Mouse (Mus musculus) lung, embryonic 15.5 days (tissue): ENCODE results near the gene Mylk. TPM values are rescaled to one million over a fixed set of nuclear protein-coding genes. Genes with fewer than 3 reads are reported as not detected.

Experiments
- ATAC-seq: fragments of 200-750 bp; cut with Nextera tagmentation; 2 replicates; pipeline ENCODE4 v1.8.0; 2017; ENCODE audit warnings: moderate number of reproducible peaks, borderline replicate concordance; ENCODE audit not compliant: low FRiP score, low TSS enrichment; ENCODE audit errors: extremely low read depth
- H3K27ac ChIP-seq: fragments of 300-500 bp; sonication (generic); 2 replicates; pipeline ENCODE4 v1.5.1; 2015; ENCODE audit warnings: moderate library complexity, mild to moderate bottlenecking, inconsistent platforms
- H3K27me3 ChIP-seq: fragments of 300-500 bp; sonication (generic); 2 replicates; pipeline ENCODE4 v1.6.1; 2015; ENCODE audit warnings: inconsistent platforms
- H3K36me3 ChIP-seq: fragments of 300-500 bp; sonication (generic); 2 replicates; pipeline ENCODE4 v1.6.1; 2015; ENCODE audit warnings: inconsistent platforms
- H3K4me1 ChIP-seq: fragments of 300-500 bp; sonication (generic); 2 replicates; pipeline ENCODE4 v1.6.1; 2015; ENCODE audit warnings: inconsistent platforms
- H3K4me2 ChIP-seq: fragments of 300-500 bp; sonication (generic); 2 replicates; pipeline ENCODE4 v1.6.1; 2015; ENCODE audit warnings: inconsistent platforms, mild to moderate bottlenecking, moderate library complexity
- H3K4me3 ChIP-seq: fragments of 300-500 bp; sonication (generic); 2 replicates; pipeline ENCODE4 v1.5.1; 2015; ENCODE audit warnings: mild to moderate bottlenecking, inconsistent platforms
- H3K9ac ChIP-seq: fragments of 300-500 bp; sonication (generic); 2 replicates; pipeline ENCODE4 v1.6.1; 2015; ENCODE audit warnings: inconsistent platforms
- H3K9me3 ChIP-seq: fragments of 300-500 bp; sonication (generic); 2 replicates; pipeline ENCODE4 v1.6.1; 2016; ENCODE audit warnings: inconsistent platforms
- WGBS: fragments of 180-500 bp; shearing (Covaris S2); methylation state at CpG from one replicate; pipeline ENCODE4 v1.1.7; 2015; 5-methylcytosine and 5-hydroxymethylcytosine counted together
- polyA plus RNA-seq: library from polyadenylated mRNA; unstranded; fragments of >200 nt; fragmentation: Nextera tagmentation; extraction: Ambion mirVana; gene quantifications from 2 replicates; pipeline ENCODE4 v1.2.1, GENCODE M21; 2015

Mylk gene
- polyA plus RNA-seq, 1 experiment from 2014 or later = 147 TPM

- Histone ChIP-seq H3K4me3 (no peak overlapping the region), H3K9me3 (no peaks in the 10 kb centered on the region), H3K36me3 (no peaks in the 10 kb centered on the region), H3K9ac (no peak overlapping the region), H3K27ac (peak overlapping the region; percentile 91), H3K4me2 (no peak overlapping the region), H3K4me1 (peaks cover 33% of the 10 kb centered on the region), H3K27me3 (no peaks in the 10 kb centered on the region)
- ATAC-seq = peak; percentile 83
- 39% methylated on average over 7 of the region's 7 CpGs for WGBS
Observed at GRCm38 (mm10) chr16:34898057-34898789, 153.2 kb downstream of the Mylk start.

- peak; percentile 40; the same call in 1 of the 2 replicates for ATAC-seq
- H3K9ac ChIP-seq = no peak overlapping the region
- H3K27me3 ChIP-seq = no peaks in the 10 kb centered on the region
- H3K4me3 ChIP-seq = no peak overlapping the region
- peak overlapping the region; percentile 91 for H3K27ac ChIP-seq
- peaks cover 38% of the 10 kb centered on the region for H3K4me1 ChIP-seq
- H3K4me2 ChIP-seq = peak overlapping the region; percentile 4; the same call in 1 of the 2 replicates
- H3K36me3 ChIP-seq = no peaks in the 10 kb centered on the region
- H3K9me3 ChIP-seq = no peaks in the 10 kb centered on the region
- WGBS = 29% methylated on average over 11 of the region's 11 CpGs
Observed at GRCm38 (mm10) chr16:34899071-34899808, 154.2 kb downstream of the Mylk start.

DNA sequence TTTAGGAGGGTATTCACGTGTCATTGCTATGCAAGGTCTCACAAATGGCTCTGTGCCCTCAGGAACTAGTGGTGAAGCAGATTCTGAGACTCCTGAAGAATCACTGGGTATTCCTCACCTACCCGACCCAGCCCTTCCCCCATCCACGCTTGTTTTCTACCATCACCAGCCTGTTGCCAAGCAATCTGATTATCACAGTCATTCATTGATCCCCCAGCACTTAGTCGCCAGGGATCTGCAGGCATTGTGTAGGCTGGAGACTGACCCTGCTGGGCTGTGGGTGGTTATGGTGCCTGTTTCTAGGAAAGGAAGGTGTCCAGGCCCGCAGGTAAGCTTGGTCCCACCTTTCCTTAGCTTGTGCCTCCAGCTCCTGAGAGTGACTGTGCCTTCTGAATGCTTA is 155.0 kb downstream of the Mylk start:
- no peak overlapping the region for H3K4me2 ChIP-seq
- H3K4me3 ChIP-seq = no peak overlapping the region
- no peak overlapping the region for H3K9ac ChIP-seq
- H3K27ac ChIP-seq = peak overlapping the region; percentile 91
- ATAC-seq = no peak
- H3K9me3 ChIP-seq = no peaks in the 10 kb centered on the region
- H3K27me3 ChIP-seq = no peaks in the 10 kb centered on the region
- peaks cover 44% of the 10 kb centered on the region for H3K4me1 ChIP-seq
- WGBS = 40% methylated on average over 5 of the region's 5 CpGs
- H3K36me3 ChIP-seq = no peaks in the 10 kb centered on the region

DNA sequence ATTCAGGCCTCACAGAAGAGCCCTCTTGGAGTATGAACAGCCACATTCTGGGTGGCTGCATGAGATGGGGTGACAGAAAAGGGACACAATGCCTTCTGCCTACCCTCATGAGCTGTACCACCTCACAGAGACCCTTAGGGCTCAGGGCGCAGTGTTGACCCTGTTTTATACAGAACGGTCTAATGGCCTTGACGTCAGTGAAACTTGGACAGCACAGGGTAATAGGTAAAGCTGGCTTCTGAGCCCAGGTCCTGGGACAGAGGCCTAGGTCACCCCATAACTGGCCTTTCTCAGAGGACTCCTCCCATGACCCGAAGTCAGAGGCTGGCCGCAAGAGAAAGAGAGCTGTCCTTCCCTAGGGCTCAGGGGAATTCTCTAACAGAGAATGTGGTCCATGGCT is 155.5 kb downstream of the Mylk start:
- Histone ChIP-seq H3K9ac (no peak overlapping the region), H3K27me3 (no peaks in the 10 kb centered on the region), H3K4me1 (peaks cover 45% of the 10 kb centered on the region), H3K36me3 (no peaks in the 10 kb centered on the region), H3K9me3 (no peaks in the 10 kb centered on the region), H3K4me3 (no peak overlapping the region), H3K27ac (peak overlapping the region; percentile 91), H3K4me2 (no peak overlapping the region)
- WGBS = 76% methylated on average over 5 of the region's 5 CpGs
- no peak for ATAC-seq

DNA sequence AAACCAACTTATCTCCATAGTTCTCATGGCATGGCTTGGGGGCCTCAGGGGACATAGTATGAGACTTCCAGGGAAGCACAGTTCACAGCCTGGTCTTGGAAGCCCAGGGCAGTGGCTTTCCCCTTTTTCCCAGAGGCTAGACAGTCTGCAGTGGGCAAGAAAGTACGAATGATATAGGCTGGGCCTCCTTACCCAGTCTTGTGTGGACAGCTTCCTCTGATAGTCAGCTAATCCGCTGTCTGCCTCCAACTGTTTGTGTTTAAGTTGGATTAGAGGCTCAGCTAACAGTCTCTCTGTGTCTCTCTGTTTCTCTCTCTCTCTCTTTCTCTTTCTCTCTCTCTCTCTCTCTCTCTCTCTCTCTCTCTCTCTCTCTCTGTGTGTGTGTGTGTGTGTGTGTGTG is 156.0 kb downstream of the Mylk start:
- Histone ChIP-seq H3K4me2 (no peak overlapping the region), H3K9ac (no peak overlapping the region), H3K4me3 (no peak overlapping the region), H3K36me3 (no peaks in the 10 kb centered on the region), H3K9me3 (no peaks in the 10 kb centered on the region), H3K4me1 (peaks cover 50% of the 10 kb centered on the region), H3K27ac (peak overlapping the region; percentile 91), H3K27me3 (no peaks in the 10 kb centered on the region)
- 27% methylated on average over 2 of the region's 2 CpGs for WGBS
- ATAC-seq = no peak

GRCm38 (mm10) chr16:34901611-34902293 is 156.7 kb downstream of the Mylk start:
- H3K9ac ChIP-seq = no peak overlapping the region
- H3K9me3 ChIP-seq = no peaks in the 10 kb centered on the region
- no peak overlapping the region for H3K4me3 ChIP-seq
- H3K27ac ChIP-seq = peak overlapping the region; percentile 47
- peaks cover 54% of the 10 kb centered on the region for H3K4me1 ChIP-seq
- no peak overlapping the region for H3K4me2 ChIP-seq
- no peak for ATAC-seq
- no peaks in the 10 kb centered on the region for H3K36me3 ChIP-seq
- WGBS = 69% methylated on average over 7 of the region's 7 CpGs
- H3K27me3 ChIP-seq = no peaks in the 10 kb centered on the region

DNA sequence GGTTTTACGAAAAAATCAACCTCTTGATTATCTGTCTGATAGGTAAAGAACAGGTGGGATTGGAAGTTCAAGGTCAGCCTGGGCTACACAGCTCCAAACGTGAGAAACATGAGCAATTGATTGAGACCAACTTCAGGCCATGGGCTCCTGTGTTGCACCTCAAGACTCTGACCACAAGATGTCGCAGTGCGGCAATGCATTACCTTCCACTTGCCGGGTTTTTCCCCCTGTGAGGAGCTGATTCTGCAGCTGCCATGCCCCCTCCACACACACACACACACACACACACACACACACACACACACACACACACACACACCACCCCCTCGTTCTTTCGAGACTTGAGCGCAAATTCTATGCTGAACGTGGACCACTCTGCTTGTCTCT is 157.3 kb downstream of the Mylk start:
- Histone ChIP-seq H3K9me3 (no peaks in the 10 kb centered on the region), H3K4me2 (no peak overlapping the region), H3K9ac (no peak overlapping the region), H3K4me1 (peaks cover 59% of the 10 kb centered on the region), H3K27me3 (no peaks in the 10 kb centered on the region), H3K4me3 (no peak overlapping the region), H3K36me3 (no peaks in the 10 kb centered on the region), H3K27ac (peak overlapping the region; percentile 47)
- no peak for ATAC-seq
- 9% methylated on average over 9 of the region's 9 CpGs for WGBS

- Histone ChIP-seq H3K4me1 (peaks cover 59% of the 10 kb centered on the region), H3K4me2 (no peak overlapping the region), H3K4me3 (no peak overlapping the region), H3K9me3 (no peaks in the 10 kb centered on the region), H3K27me3 (no peaks in the 10 kb centered on the region), H3K27ac (0 out of 2 replicates have a peak overlapping the region, but pooled peaks have one; percentile 21), H3K36me3 (no peaks in the 10 kb centered on the region), H3K9ac (no peak overlapping the region)
- ATAC-seq = no peak
- WGBS = 77% methylated on average over 8 of the region's 8 CpGs
Observed at GRCm38 (mm10) chr16:34902761-34903160, 157.8 kb downstream of the Mylk start.

GRCm38 (mm10) chr16:34904876-34905275 is 159.9 kb downstream of the Mylk start:
- H3K36me3 ChIP-seq = no peaks in the 10 kb centered on the region
- peaks cover 56% of the 10 kb centered on the region for H3K4me1 ChIP-seq
- H3K9ac ChIP-seq = no peak overlapping the region
- no peak overlapping the region for H3K4me3 ChIP-seq
- H3K4me2 ChIP-seq = no peak overlapping the region
- peak overlapping the region; percentile 39; the same call in 1 of the 2 replicates for H3K27ac ChIP-seq
- H3K9me3 ChIP-seq = no peaks in the 10 kb centered on the region
- no peak for ATAC-seq
- H3K27me3 ChIP-seq = no peaks in the 10 kb centered on the region
- WGBS = 87% methylated on average over 4 of the region's 4 CpGs

DNA sequence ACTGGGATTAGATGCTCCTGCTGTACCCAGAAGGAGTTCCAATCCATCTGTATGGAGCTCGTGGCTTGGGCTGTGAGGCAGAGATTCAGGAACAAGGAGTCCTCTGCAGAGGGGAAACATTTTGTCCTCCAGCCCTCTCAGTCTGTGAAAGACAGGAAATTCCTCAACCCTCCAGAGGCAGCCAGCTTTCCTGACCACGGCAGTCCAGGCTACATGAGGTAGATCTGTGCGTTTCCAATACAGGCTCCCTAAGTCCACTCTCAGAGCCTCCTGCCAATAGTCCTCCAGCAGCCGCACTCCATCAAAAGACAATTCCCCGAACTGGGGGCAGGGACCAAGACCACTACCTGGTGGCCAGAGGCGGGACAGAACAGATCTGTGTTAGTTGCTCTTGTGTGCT is 164.4 kb downstream of the Mylk start:
- H3K36me3 ChIP-seq = no peaks in the 10 kb centered on the region
- no peaks in the 10 kb centered on the region for H3K9me3 ChIP-seq
- H3K4me1 ChIP-seq = peaks cover 30% of the 10 kb centered on the region; the same call in 1 of the 2 replicates
- no peak overlapping the region for H3K4me3 ChIP-seq
- no peak overlapping the region for H3K4me2 ChIP-seq
- ATAC-seq = 0 out of 2 replicates have a peak, but pooled peaks have one; percentile 24
- H3K9ac ChIP-seq = no peak overlapping the region
- no peaks in the 10 kb centered on the region for H3K27me3 ChIP-seq
- peak overlapping the region; percentile 65 for H3K27ac ChIP-seq
- 42% methylated on average over 6 of the region's 6 CpGs for WGBS

DNA sequence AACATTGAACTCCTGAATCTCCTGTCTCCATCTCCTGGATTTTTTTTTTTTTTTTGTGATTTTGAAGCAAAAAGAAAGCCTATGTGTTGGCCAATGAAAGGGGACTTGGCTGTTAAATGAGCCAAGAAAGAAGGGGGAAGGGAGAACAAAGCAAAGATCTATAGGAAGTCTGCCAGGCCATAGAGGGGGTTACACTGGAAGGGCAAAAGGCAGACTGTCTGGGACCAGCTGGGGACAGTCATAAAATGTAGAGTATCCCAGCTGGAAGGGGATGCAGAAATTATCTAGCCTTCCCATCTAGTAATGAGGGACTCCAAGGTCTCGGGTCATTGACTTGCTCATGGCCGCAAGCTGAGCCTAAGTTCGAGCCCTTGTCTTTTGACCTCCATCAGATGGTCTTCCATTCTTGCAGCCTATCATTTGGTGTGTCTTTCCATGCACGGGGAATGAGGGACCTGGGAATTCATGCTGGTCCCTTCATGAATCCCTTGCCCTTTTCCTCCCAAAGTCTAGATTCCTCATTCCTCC is 172.4 kb downstream of the Mylk start:
- WGBS = 57% methylated on average over 4 of the region's 4 CpGs

More for the DNA sequence above, 172.4 kb downstream of the Mylk start:
- Histone ChIP-seq H3K9me3 (no peaks in the 10 kb centered on the region), H3K4me2 (no peak overlapping the region), H3K27me3 (no peaks in the 10 kb centered on the region), H3K9ac (no peak overlapping the region), H3K4me1 (peaks cover 42% of the 10 kb centered on the region), H3K36me3 (no peaks in the 10 kb centered on the region), H3K27ac (peak overlapping the region; percentile 59), H3K4me3 (no peak overlapping the region)
- peak; percentile 32; the same call in 1 of the 2 replicates for ATAC-seq
